Mouse (Mus musculus) activated CD4-positive, CD25-positive, alpha-beta regulatory T cell, adult 4 months (primary cell): ENCODE measurements around the gene Krtap3-2. TPM values are rescaled to one million over a fixed set of nuclear protein-coding genes. Genes with fewer than 3 reads are reported as not detected.
"Not testable (repeated sequence)": the region's sequence is repeated elsewhere in the genome, so short reads cannot be mapped to it uniquely, and the experiment has no call there.

Experiments used
- ATAC-seq: one replicate; pipeline ENCODE4 v1.8.0; 2017
- polyA plus RNA-seq, 2 experiments: library from polyadenylated mRNA; unstranded; fragments of 100-300 nt; shearing (Covaris generic); gene quantifications; one replicate each; pipeline ENCODE4 v1.2.1; 2017

The Krtap3-2 gene
- not detected for polyA plus RNA-seq

DNA sequence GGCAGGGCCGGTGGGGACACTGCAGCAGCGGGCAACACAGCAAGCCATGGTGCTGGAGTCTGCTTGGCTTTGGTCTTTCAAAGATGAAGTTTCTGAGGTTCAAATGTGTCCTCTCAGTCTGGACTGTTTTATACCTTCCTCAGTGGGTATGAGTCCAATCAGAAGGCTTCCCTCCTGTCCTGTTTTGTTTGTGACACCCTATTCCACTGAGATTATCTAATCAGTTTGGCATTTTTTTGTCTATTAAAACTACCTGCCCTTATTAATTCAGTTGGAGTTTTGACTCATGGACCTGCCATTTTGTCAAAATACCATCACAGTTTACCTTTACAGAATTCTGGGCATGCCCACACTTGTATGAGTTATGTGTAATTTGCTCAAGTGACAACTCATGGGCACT, at the start of gene Krtap3-2:
Gene Krtap3-2 (minus strand): TSS at position 101 of the 400 bp plus-strand sequence.
- ATAC-seq = no peak

DNA sequence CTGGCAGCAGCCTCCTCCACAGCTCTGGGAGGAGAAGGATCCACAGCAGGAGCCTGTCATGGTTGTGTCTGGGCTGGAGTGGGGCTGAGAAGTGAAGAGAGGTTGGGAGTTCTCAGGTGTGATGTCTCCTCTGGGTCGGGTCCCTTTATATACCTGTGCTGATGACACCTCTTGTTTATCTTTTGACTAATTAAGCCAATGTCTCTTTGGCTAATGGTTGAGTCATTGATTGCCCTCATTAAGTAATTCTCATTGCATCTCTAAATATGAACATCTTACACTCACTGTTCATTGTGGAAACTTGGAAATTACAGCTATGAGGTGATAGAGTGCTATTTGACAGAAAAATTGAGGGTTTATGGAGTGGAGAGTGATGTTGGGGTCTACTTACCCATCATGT, 46.6 kb upstream of the Krtap3-2 start, which contains the start of gene Gm11938:
Gene Gm11938 (minus strand): TSS at position 101 of the 400 bp plus-strand sequence.
- ATAC-seq = not testable (repeated sequence)

DNA sequence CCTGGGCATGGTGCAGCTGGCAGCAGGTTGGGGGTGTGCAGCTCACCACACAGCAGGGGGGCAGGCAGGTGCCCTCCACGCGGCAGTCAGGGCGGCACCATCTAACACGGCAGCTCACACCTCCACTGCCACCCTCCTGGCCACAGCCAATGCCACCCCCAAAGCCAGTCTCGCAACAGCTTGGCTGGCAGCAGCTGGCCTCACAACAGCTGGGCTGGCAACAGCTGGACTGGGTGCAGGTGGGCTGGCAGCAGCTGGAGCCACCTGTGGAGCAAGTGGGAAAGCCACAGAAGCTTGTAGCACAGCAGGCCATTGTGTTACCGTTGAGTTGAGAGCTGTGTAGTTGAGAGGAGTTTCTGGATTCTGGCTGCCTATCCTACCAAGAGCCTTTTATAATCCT, 41.1 kb upstream of the Krtap3-2 start, which contains the start of gene Krtap9-3:
Gene Krtap9-3 (minus strand): TSS at position 364 of the 400 bp plus-strand sequence.
- not testable (repeated sequence) for ATAC-seq

DNA sequence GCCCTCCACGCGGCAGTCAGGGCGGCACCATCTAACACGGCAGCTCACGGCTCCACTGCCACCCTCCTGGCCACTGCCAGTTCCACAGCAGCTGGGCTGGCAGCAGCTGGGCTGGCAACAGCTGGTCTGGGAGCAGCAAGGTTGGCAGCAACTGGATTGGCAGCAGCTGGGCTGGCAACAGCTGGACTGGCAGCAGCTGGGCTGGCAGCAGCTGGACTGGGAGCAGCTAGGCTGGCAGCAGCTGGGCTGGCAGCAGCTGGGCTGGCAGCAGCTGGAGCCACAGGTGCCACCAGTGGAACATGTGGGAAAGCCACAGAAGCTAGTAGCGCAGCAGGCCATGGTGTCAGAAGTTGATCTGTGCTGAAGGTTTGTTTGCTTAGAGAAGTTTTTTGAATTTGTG, 34.3 kb upstream of the Krtap3-2 start, which contains the start of gene Krtap1-3:
Gene Krtap1-3 (minus strand): TSS at position 359 of the 400 bp plus-strand sequence.
- no peak for ATAC-seq

DNA sequence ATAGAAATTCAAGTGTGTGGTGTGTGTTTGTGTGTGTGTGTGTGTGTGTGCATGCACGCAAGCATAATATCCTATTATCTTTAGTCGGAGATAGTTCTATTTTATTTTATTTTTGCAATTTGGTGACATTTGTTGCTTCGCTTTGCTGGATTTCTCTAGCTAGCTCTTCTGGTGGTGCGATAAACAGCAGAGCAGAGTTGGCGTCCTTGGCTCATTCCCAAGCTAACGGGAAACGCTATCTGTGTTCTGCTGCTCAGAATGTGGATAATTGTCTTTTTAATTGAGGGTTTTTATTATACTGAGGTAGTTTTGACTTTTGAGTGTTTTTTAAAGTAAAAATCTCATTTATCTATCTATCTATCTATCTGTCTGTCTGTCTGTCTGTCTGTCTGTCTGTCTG, 28.4 kb upstream of the Krtap3-2 start:
- no peak for ATAC-seq

DNA sequence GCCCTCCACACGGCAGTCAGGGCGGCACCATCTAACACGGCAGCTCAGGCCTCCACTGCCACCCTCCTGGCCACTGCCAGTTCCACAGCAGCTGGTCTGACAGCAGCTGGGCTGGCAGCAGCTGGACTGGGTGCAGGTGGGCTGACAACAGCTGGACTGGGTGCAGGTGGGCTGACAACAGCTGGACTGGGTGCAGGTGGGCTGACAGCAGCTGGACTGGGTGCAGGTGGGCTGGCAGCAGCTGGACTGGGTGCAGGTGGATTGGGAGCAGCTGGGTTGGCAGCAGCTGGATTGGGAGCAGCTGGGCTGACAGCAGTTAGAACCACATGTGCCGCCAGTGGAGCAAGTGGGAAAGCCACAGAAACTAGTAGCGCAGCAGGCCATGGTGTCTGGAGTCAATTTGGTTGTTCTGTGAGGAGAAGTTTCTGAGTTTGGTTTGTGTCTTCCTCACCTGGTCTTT, 26.6 kb upstream of the Krtap3-2 start, which contains the start of gene Krtap1-4:
Gene Krtap1-4 (minus strand): TSS at position 410 of the 460 bp plus-strand sequence.
- no peak for ATAC-seq

DNA sequence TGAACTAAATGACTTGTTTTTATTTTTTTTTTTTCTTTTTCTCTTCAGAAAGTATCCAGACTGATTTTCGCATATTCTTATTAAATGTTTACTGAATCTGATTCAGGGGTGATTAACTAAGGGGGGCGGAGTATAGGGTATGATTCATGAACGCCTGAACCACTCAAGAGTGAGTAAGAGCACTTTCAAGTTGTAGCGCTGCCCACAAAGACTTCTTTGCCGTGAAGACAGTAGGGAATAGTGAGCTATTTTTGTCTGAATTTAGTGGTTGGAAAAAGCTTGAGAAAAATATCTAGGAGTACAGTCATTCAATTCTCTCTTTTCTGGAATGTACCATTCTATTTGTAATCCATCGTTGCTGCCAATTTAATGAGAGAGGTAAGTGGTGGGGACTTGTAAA, 24.9 kb upstream of the Krtap3-2 start:
- ATAC-seq = no peak

DNA sequence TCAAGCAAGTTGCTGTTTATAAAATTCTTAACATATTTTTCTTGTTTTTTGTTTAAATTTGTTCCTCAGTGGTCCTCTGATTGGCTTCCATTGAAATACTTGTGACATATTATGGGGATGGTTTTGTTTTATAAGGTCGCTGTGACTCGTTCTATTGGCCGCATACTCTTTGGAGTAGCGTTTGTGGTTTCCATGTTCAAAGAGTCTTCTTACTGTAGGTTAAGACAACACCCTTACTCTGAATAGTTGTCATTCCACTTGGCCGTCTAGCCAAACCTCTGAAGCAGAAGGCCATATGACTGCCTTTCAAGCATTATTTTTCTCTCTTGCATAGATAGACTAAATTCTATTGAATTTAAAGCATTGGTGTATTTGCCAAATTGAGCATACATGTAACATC, 24.4 kb upstream of the Krtap3-2 start:
- ATAC-seq = no peak

DNA sequence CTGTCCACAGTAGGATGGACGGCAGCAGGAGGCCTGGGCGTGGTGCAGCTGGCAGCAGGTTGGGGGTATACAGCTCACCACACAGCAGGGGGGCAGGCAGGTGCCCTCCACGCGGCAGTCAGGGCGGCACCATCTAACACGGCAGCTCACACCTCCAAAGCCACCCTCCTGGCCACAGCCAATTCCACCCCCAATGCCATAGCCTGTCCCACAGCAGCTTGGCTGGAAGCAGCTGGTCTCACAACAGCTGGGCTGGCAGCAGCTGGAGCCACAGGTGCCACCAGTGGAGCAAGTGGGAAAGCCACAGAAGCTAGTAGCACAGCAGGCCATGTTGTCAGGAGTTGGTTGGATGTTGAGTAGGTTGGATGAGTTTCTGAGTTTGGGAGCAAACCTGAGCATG, 24.0 kb upstream of the Krtap3-2 start, which contains the start of gene Krtap1-5:
Gene Krtap1-5 (minus strand): TSS at position 381 of the 400 bp plus-strand sequence.
- ATAC-seq = no peak

DNA sequence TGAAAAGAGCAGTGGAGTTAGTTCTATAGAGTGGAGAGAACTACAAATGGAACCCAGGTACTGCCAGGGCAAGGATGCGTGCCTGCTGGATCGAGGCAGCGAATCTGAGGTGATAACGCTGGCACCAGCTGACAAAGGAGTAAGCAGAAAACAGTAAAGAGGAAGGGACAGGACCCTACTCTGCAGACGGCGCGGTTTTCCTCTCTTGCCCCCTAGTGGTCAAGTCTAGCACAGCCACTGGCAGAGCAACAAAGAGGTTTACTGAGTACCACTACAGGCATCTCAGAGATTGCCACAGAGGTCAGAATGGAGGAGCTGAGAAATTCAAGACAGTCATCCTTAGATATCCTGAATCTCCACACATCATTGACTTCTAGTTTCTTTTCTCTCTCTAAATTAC, 17.5 kb upstream of the Krtap3-2 start:
- no peak for ATAC-seq

DNA sequence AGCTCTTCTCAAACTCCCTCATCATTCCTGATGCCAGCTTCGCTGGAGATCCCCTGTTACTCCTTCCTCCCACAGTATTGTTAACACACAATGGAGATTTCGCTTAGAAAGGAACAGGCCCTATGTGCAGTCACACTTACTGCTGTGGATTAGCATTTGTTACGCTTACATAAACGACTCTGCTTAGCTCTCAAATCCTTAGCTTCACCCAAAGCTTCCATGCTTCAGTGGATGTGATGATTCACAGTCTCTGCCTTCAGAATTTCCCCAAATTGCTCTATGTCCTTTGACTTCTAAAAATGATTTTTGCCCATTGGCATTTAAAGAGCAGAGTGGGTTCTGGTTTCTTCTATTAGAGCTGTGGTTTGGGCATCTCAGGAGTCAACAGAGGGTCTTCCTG, 16.5 kb upstream of the Krtap3-2 start:
- no peak for ATAC-seq

DNA sequence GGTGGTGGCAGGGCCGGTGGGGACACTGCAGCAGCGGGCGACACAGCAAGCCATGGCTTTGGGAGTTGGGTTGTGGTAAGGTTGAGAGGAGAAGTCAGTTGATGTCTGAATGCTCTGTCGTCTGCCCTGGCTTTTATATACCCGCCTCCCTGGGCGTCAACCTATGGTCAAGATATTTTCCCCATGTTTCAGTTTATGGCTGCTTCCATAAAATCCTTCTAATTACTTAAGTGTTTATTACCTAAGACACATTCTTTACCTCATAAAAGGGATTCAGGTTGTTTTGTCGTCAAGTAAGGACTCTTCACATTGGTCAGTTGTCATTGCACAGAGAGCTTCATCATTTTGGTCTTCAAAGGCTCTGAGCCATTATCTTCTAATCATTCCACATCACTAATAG, 9.9 kb upstream of the Krtap3-2 start, which contains the start of gene Krtap3-1:
Gene Krtap3-1 (minus strand): TSS at position 101 of the 400 bp plus-strand sequence.
- ATAC-seq = no peak

DNA sequence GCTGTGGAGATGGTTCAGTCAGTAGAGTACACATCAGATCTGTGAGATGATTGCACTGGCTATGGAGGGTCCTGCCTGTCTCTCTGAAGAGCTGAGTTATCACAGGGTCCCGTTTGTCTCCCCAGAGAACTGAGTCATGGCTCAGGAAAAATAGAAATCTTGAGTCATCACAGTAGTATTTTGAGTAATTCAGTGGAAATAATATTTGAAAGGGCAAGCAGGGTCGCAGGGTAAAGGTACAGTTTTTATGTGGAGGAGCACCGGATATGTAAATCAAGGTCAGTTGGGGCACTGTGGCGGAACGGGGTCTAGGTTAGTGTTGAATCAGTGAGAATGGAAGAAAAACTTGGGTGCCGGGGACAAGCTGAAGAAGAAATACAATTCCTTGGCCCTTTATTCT, 5.9 kb upstream of the Krtap3-2 start:
- no peak for ATAC-seq

DNA sequence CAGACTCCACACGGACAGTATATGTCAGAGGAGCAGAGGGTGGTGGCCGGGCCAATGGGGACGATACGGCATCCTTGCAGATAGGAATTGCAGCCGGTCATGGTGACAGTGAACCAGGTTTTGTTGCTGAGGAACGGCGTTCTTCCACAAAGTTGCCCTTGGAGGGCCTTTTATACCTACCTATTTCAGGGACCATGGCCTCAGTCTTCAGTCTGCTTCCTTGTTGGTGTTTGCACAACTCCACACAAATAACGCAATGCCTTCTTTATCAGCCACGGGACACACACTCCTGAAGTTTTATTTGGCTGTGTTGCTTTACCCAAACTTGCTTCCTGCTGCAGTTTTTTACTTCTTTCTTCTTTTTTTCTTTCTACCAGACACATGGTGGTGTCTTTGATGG, 2.7 kb upstream of the Krtap3-2 start, which contains the start of gene Gm11939:
Gene Gm11939 (minus strand): TSS at position 101 of the 400 bp plus-strand sequence.
- no peak for ATAC-seq

DNA sequence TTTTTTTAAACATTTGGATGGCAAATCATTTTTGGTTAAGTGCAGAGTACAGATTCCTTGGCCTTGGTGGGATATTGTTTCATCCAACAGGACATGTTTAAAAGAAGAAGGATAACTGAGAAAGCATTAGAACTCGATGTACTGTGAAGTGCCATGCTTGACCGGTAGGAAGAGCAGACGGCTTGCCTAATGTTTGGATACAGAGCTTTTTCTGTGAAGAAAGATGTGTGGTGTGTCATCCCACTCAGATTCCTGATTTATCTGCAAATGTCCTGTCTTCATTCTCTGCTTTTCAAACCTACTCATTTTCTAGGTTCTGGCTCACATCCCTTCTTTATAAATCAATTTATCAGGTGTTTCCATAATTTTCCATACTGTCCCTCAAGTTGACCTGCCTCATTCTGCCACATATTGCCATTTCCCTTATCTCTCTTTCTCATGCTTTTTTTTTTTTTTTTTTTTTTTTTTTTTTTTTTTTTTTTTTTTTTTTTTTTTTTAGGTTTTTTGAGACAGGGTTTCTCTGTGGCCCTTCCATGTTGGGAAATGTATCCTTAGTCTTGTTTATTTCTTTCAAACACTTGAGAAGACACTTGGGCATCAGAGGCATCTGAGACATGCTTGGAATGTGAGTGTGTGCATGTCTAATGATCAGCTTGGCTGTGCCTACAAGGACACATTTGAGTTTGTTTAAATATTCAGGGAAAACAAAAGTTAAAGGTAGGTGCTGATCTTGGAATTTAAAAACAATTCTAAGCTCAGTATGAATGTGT, 1.5 kb upstream of the Krtap3-2 start:
- no peak for ATAC-seq

DNA sequence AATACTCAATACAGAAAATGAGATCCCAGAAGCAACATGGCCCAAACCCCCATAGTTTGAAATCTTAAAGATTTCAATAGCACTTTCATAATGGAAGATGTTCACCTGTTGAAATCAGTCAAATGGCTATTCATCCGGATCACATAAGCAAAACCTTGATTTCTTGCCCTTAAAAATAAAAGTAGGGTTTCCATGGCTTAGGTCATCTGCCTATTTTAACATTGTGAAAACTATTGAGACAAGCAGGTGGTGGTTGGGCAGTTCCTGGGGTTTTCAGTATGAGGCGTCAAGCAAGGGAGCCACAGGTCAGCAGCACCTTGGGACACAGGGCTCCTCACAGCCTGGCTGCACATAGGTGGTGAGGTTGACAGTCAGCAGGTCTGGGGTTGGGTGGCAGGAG, 458 bp downstream of the Krtap3-2 start:
- no peak for ATAC-seq

DNA sequence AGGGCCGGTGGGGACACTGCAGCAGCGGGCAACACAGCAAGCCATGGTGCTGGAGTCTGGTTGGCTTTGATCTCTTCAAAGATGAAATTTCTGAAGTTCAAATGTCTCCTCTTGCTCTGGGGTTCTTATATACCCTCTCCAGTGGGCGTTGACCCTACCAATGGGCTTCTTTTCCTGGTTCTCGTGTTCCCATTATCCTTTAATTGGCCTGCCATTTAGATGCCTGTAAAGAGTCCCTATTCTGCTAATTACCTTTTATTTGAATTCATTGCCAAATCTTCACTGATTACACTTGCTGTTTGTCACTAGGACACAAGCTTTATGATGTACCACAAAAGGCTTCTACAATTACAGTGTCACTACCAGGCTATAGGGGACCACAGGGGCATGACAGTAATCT, 5.9 kb downstream of the Krtap3-2 start, which contains the start of gene Krtap3-3:
Gene Krtap3-3 (minus strand): TSS at position 101 of the 400 bp plus-strand sequence.
- ATAC-seq = no peak

DNA sequence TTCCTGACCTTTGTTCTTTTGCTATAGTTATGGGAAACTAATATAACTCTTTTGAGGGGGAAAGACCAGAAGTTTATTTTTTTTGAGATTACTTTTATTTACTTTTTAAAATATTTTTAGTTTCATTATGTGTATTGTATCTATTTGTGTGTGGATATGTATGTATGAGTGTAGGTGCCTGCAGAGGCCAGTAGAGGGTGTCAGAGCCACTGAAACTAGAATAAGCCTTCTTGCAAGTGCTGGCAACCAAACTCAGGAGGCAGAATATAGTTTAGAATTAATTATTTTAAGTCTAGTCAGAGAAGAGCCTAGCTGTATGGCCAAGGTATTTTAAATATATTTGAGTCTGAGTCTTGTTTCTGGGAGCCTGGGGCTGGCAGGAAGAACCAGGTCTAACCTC, 8.8 kb downstream of the Krtap3-2 start:
- no peak for ATAC-seq

DNA sequence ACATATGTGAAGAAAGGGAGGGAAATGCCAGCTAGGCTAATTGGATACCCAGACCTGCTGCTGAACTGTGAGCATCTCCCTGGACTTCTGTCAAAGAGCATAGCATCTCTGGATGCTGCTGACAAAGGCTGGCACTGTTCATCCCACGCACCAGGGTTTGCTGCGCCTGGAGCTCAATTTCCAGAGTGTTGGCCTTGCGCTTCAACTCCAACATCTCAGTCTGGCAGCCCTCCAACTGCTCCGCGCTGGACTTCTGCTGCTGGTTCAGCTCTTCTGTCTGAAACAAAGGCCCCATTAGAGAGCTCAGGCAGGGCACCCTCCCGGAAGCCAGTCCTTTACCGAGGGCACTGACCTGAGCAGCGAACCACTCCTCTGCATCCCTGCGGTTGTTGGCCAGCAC, 16.9 kb downstream of the Krtap3-2 start:
- ATAC-seq = no peak

DNA sequence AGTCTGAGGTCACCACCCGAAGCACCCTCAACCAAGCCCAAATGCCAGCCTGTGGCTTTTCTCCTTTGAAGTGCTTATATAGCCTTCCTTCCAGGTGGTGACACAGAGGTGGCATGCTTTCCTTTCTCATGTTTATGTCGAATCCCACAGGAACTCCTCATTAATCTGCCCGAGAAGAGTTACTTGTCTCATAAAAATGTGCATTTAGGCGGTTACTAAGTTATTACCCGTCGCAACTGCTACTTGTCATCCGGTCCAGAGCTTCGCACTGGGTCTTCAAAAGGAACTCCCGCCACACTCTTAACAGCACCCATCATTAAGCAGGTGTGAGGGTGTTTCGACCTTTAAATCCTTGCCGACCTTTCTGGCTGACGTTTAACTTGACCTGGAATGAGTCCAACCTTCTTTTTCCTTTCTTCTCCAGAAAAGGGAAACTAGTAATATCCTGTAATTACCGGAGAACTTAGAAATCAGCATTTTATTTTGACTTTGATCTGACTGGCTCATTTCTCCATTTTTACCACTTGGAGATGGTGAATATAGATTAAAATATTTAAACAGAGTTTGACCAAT, 35.3 kb downstream of the Krtap3-2 start, which contains the start of gene Krt39:
Gene Krt39 (minus strand): TSS at position 51 of the 573 bp plus-strand sequence.
- ATAC-seq = no peak

DNA sequence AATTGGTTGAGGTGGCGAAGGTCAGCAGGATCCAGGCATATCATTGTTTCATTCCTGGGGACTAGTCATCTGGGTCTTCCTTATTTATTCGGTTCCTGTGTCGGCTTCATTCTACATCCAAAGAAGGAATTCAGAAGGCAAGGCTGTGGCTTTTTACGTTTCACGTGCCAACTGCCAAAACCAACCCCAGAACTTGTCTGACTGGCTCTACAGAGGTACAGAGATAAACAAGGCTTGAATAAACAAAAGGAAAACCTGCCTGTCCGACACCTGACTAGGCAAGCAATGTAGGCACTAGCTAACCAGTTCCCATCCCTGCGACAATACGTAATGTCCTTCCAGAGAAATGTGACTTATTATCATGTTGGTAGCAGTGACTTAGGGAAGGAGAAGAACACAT, 42.6 kb downstream of the Krtap3-2 start:
- ATAC-seq = no peak
